Mouse (Mus musculus): Measurements from ENCODE around the gene Phldb1.

Phldb1 gene

DNA sequence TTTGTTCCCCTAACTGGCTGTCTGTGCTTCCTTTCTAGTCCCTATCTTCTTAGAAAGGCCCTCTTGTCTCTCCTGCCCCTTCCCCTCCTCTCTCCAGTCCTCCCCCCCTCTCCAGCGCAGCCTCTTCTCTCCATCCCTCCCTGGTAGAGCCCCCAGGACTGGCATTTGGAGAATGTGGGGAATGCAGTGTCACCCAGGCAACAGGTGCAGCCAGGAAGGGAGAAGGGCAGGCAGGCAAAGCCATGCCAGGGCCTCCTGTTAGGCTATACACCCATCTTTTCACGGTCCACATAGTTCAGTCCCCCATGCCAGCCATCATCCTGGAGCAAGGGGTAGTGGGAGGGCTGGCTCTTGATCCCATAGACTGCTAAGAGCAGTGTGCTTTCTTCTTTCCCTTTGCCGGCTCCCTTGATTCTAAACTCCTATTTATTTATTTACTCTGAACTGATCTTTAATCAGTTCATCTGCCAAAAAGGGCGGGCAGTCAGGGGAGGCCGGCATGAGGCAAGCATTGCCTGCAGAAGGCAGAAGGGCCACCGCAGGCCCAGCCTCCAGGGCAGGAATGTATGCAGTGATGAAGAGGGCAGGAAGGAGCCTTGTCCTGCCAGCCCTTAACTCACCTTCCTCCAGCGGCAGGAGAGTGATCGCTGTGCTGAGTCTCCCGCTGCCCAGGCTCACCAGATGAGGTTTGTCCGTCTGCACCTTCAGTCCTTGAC, 8.4 kb downstream of the Phldb1 start:
- in situ Hi-C loops (cut with MboI, MseI), result no loop called here

DNA sequence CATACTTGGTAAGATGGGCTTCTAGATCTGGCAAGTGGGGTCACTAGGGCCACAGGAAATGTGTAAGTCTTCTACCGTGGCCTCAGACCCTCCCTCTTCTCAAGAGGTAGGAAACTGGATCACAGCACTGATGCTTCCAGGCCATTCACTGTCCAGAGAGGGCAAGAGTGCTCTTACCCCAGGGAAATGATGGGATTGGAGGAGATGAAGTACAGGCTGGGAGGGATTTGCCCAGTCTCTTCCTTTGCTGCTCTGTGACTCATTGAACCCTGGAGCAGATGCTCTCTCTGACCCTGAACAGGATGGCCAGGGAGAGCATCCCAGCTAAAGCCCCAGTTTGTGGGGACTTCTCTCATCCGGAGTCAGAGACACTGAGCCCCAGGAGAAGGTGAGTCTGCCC, 10.3 kb downstream of the Phldb1 start:
- in situ Hi-C loops (cut with MboI, MseI), result no loop called here

DNA sequence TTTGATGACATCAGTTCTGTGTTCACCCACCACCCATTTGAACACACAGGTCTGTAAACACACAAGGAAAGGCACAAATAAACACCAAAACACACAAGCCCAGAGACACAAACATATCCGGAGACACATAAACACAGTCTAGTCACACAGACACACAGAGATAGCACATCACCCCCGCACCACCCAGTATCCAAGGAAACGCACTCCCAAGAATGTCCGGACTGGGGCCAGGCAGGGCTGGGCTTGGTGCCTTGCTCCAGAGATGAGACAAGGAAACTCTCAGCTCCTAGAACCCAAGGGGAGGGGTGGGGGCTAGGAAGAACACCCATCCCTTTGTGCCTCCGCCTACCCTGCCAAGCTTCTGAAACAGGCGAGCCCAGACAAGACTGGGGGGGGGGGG, 10.8 kb downstream of the Phldb1 start:
- in situ Hi-C loops (cut with MboI, MseI), result no loop called here

DNA sequence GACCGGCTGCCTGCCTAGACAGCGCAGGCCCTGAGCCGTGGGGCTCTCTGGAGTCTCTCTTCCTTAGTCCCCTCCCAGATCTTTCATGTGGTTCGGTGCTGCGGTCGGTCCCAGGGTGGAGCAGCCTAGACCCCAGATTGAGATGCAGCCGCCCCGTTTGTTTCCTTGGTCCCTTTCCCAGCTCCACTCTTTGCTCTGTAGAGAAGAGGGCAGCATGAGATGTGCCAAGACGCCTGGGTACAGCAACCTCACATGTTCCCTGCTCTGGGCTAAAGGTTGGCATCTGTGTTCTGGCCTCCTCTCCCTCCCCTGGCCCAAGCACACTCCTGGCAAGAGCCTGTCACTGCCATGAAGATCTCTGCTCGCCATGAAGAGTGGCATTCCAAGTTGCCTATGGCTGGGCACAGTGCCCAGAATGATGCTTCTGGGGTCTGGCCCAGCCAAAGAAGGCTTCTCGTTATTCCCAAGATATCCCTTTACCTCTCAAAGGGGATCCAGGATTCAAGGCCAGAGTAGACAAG, 11.4 kb downstream of the Phldb1 start:
- in situ Hi-C loops (cut with MboI, MseI), result no loop called here

DNA sequence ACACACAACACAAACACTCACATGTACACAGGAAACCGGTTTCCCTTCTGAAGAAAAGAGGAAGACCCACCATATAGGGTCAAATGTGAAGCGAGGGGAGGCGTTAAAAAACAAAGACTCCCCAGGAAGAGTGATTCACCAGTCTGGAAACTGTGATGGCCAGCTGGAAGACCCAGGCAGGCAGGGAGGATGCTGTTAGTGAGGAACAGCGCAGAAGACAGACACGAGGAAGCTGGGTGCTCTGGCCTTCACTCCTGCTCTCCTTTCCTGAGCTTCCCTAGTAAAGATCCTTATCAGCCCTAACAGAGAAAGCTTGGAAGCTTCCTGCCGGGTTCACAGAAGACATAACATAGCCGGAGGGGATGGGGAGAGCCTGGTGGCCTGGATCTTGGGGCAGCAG, 12.0 kb downstream of the Phldb1 start:
- in situ Hi-C loops (cut with MboI, MseI), result no loop called here

DNA sequence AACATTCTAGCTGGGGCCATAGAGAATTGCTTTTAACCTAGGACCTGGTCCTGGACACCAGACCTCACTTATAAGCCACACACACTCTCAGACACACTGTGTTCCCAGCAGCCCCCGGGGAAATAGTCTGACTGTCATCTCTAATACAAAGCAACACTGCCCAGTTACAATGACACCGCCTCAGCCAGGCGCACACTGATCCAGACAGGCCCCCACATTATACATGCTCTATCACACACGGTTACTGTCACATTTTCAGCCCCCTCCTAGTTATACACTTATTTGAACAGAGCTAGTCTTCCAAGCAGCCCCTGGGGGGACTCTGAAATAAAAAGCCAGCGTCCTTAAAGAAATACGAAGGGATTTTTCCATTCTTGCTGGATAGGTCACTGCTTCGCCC, 12.4 kb downstream of the Phldb1 start:
- in situ Hi-C loops (cut with MboI, MseI), result no loop called here

DNA sequence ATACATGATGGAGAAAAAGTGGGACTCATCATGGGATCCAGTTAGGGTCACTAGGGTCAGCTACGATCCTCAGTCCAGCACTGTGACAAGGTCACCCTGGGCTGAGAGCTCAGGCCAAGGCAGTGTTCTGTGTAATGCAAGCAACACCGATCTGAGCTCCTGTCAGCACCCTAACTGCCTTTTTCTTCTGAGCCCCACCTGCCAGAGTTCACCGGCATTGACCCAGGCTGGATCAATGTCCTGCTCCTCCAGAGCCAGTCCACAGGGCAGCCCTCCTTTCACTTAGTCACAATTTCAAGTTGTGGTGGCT, 13.2 kb downstream of the Phldb1 start:
- in situ Hi-C loops (cut with MboI, MseI), result no loop called here

DNA sequence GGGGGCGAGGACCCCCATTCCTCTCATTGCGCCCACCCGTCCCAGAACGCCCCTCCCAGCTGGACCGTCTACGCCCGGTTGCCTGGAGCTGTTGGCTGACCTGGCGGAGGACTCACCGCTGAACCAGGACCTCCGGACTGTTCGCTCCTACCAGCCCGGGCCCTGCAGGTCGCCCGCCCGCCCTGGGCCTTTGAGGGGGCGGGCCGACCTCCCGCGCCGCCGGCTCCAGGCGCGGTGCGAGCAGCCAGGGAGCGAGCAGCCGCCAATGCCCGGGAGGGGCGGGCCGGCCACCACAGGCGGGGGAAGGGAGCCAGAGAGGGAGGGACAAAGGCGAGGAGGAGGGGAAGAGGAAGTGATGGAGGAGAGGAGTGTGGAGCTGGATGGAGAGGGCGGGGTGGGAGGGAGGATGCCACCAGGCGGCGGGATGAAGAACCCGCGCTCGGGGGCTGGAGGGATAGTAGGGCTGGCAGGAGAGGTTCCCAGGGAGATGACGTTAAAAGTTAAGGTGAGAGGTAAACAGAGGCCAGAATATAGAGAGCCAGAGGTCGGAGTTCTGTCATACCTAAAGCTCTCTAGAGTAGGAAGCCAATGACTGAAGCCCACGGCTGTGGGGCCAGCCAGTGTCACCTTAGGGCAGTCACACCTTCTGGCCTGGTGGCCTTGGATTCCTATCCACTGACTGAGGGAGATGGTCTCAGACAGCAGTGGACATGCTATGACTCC, 13.7 kb downstream of the Phldb1 start:
- in situ Hi-C loops (cut with MboI, MseI), result no loop called here

DNA sequence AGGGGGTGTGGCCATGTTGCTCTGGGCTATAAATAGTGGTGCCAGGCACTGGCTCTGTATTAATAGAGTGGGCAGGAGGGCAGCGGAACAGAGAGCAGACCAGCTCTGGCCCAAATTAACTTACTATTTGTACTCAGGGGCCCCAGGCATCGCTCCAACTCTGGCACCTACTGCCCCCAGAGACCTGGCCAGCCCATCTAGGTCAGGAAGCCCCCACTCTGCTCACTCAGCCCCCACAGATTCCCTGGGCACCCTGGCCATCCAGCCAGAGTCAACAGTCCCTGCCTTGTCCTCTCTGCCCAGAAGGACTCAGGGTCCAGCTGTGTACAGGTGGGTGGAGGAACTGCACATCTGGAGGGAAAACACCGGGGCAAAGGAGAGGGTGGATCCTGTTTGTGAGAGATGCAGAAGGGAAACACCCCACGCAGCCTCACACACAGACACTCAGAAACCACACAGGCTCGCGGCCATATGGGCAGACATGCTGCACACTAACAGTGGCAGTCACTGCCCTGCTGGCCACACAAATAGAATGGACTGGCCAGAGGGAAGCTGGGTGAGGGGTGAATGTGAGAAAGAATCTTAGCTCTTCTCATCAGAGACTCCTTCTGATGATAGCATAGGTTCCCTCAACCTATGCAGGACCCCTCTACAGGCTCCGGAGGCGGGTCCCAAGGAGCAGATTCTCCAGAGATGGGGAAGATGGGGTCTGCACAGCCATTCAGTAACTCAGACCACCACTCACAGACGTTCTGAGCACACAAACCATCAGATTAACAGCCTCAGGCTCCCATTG, 14.4 kb downstream of the Phldb1 start:
- in situ Hi-C loops (cut with MboI, MseI), result no loop called here

DNA sequence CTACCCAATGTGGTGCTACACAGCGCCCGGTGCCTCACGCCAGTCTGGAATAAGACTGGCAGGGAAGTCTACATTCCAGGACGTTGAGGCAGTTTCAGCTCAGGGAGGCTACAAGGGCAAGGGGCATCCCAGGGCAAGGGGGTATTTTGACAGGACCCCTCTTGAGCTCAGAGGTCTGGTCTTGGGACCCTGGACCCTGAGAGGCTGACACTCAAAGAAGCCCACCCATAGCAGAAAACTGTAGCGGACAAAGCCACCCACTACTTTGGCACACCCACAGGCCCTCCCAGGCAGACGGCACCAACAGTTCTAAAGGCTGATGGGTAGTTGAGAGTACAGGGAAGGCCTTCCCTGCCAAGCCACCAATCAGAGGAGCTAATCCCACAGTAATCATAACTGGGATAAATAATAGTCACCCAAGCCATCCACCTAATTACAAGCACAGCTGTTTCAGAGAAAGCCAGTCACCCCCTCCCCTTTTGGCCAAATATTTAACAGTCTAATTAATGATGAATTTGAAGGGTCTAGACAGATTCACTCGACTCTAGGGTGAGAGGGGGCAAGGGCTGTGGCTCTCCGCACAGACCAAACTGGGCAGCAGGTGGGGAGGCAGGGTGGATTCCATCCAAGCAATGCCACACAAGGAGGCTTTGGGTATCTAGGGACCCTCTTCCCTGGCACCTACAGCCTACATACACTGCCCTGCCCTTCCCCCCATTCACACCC, 15.2 kb downstream of the Phldb1 start:
- in situ Hi-C loops (cut with MboI, MseI), result no loop called here

DNA sequence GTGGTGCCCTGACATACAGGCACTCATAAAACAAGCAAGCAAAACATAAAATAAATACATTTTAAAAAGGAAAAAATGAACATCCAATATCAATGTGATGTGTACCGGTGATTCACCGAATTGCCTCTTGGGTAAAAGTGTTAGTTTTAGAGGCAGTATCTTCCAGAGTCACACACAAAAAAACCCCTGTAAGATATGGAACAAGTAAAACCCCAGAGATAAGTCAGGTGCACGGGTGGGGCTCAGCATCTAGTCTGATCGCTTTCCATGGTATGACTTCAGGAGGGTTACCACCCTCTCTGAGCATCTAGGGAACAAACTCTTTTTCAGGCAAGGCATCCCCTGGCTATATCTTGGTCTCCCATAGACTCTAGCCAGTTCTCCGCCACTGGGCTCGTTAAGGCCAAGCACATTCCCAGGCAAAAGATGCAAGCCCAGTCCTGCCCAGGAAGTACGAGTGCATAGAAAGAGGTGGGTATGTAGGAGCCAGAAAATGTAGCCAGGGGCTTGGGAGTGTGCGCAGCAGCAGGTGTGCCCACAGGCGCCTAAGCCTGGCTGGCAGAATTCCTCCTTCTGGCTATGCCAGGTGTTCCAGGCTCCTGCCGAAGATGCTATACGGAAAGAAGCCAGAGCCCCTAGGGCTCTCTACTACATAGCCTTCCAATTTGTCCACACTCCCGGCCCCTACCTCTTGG, 15.9 kb downstream of the Phldb1 start:
- in situ Hi-C loops (cut with MboI, MseI), result no loop called here

DNA sequence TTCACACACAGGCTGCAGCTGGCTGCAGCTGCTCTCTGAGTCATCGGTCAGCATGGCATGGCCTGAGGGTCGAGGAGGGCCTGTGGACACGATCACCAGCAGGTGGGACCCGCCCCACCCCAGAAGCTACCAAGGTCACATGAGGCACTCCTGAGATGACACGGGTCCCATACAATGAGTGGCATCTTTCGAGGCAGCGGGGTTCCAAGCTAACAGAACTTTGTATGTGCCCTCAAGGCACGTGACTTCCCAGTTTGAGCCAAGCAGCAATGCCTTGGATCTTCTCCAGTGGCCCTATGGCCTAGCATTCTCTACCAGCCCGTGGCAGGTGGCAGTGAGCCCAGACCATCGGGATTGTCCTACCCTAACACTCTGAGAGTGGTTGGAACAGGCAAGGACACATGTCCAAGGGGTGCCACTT, 17.2 kb downstream of the Phldb1 start:
- in situ Hi-C loops (cut with MboI, MseI), result no loop called here

DNA sequence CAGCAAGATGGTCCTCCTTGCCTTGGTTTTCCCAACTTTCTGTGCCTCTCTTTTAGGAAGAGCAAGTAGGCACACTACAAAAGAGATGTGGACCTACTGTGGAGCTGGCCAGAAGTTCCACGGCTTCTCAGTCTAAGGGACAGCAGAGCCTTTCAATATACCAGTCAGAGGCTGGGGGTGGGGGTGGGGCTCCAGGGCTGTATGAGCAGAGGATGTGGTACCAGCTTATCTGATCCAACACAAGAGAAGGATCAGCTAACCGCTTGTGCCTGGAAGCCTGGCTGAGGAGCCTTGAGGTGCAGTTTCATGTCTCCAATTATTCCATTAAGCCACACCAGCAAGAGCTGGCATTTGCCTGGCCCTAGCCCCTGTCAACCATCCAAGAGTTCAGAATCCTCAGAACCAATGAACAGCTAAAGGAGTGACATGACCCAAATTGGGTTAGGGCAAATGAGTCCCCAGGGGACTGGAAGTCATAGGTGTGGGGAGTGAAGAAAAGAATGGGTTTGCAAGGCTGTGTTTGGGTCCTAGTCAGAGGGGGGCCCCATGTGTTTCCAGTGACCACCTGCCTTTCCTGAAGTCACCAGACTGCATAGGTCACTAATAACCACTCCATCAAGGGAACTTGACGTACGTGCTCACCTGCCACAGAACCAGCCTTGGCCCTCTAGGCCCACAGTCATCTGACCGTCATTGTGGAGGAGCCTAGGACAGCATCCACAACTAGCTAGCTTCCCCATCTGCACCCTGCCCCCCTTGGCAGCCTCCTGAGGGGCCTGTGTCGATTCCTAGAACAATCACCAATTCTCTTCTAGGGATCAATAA, 17.8 kb downstream of the Phldb1 start:
- in situ Hi-C loops (cut with MboI, MseI), result no loop called here

DNA sequence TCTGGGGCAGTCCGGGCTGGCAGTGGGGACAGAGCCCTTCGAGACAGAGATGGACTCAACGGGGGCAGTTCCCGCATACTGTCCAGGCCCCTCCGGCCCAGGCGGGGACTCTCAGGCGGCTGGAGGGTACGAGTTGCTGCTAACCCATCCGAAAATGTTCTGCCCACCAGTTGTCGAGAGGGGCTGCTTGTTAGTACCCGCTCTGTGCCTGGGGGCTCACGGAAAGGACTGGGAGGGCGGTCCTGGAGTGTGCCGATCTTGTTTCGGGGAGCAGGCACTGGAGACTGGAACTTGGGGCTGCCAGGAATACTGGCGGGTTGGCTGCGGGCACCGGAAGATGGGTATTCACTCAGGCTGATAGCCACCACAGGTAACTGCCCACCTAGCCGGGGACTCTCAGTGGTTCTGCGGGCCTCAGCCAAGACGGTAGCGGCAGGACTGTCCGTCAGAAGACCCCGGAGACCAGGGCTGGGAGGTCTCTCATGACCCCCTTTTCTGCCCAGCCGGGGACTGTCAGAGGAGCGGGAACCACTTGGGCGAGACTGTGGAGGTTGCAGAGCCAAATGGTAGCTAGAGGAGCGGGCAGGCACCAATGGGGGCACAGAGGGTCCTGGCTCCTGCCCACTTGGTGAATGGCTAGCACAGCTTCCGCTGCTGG, 19.2 kb downstream of the Phldb1 start:
- in situ Hi-C loops (cut with MboI, MseI), result no loop called here

DNA sequence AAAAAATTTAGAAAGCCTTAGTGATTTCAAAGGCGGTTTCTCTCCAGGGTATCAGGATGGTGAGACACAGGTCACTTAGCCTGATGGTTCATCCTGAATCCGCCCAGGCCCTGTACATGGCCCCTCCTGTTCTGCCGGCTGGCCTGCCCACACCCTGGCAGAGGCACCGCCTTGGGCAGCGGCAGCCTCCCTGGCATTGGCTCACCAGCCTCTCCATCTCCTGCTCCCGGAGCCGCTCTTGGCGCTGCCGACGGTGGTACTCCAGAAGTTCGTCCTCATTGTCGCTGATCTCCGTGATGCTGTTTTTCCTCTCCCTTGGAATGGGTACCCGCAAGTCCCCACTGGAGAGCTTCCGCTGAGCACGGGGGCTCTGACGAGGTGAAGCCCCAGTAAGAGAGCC, 19.9 kb downstream of the Phldb1 start:
- in situ Hi-C loops (cut with MboI, MseI), result no loop called here

DNA sequence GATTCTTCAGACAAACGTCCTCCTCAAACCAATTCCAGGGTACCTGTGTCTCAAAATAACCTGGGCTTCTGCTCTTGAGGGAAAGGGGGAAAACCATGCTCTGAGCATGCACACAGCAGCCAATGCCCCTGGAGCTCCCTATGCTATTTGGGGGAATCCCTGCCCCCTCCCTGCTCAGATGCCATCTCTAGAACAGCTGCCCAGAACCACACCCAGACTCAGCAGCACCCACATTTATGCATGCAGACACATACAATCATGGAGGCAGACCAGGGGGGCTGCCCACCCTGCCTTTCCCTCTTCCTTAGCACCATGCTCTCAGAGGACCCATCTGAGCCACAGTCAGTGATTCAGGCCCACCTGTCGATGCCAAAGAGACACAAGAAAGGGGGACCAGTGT, 21.4 kb downstream of the Phldb1 start:
- in situ Hi-C loops (cut with MboI, MseI), result no loop called here

DNA sequence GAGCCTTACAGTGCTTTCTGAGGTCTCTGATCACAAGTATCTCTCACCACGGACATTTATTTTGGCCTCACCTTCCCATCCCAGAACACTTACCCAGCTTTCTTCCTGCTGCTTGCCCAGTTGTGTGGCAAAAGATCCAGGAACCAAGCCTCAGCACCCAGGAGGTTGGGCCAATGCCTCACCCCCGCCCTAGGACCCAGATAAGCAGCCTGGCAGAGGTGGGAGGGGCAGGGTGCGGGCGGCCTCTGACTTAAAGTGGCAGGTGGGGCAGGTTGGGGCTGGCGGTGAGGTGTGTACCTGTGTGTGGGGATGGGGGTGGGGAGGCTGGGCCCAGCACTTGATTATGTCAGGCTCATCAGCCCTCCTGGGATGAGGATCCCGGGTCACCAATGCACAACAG, 21.9 kb downstream of the Phldb1 start:
- in situ Hi-C loops (cut with MboI, MseI), result no loop called here

DNA sequence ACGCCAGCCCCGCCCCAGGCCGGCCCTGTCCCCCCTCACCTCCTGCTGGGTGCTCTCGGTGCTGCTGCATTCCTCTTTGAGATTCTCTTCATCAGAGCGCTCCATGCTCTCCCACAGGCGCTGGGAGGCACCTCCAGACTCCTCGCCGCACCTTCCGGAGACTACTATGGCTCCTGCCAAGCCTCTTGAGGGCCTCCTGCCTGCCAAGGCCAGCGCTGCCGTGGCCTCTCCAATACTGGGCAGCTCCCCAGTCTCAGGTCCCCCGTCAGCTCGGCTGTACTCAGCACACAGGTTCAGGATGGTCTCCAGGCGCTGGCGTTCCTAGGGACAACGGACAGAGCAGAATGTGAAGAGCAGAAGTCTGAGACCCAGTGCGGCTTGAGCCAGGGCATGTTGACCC, 23.4 kb downstream of the Phldb1 start:
- in situ Hi-C loops (cut with MboI, MseI), result no loop called here

DNA sequence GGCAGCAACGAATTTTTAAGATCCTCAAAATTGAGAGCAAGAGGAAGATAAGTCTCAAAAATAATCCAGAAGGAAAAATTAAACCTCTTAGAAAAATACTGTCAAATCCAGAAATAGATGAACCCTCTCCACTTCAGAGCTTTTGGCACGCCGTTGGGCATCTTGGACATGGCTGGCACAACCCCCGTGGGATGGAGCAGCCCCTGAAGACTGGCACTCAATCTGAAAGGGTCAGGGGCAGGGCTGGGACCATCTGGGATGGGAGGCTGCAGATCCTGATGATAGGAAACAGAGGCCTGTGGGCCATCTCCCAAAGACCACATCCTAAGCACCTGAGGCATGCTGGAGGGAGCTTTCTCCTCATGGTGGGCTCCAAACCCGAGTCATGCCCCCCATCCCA, 24.8 kb downstream of the Phldb1 start:
- in situ Hi-C loops (cut with MboI, MseI), result no loop called here

DNA sequence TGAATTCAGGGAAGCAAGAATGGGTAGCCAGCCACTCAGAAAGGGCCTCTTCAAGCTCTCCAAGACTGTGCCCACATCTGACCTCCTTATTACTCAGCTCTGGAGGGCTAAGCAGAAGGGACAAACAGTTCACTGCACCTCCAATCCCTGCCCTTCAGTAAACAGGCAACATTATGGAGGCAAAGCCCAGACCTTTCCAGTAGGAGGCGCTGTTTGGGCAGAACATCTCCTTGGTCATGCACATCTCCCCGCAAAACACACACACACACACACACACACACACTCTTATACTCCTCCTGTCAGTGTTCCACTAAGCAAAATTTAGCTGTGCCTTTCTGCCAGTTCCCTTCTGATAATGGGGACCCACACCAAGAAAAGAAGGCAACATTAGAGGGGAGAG, 25.4 kb downstream of the Phldb1 start:
- in situ Hi-C loops (cut with MboI, MseI), result no loop called here
